Mouse (Mus musculus) small intestine, adult 2 months (tissue): ENCODE results near the gene Aff4. TPM values are rescaled to one million over a fixed set of nuclear protein-coding genes. Genes with fewer than 3 reads are reported as not detected.

Experiments
- H3K27ac ChIP-seq: fragments of 200-500 bp; 2 replicates; pipeline ENCODE4 v1.5.1; 2012; ENCODE audit warnings: low read depth, low read length, control low read depth, inconsistent platforms; ENCODE audit not compliant: insufficient read depth
- H3K27me3 ChIP-seq: fragments of 200-500 bp; 2 replicates; pipeline ENCODE4 v1.6.1; 2012; ENCODE audit warnings: mild to moderate bottlenecking, moderate library complexity, low read length, inconsistent platforms; ENCODE audit not compliant: control insufficient read depth, insufficient read depth
- H3K36me3 ChIP-seq: fragments of 200-500 bp; 2 replicates; pipeline ENCODE4 v1.6.1; 2012; ENCODE audit warnings: mild to moderate bottlenecking, low read length, control low read depth, inconsistent platforms; ENCODE audit not compliant: control insufficient read depth, insufficient read depth
- H3K4me1 ChIP-seq: fragments of 200-500 bp; 2 replicates; pipeline ENCODE4 v1.6.1; 2012; ENCODE audit warnings: low read length, inconsistent platforms, mixed read lengths; ENCODE audit not compliant: control insufficient read depth, insufficient read depth, insufficient read length
- H3K4me3 ChIP-seq: fragments of 200-500 bp; 2 replicates; pipeline ENCODE4 v1.5.1; 2012; ENCODE audit warnings: low read depth, mild to moderate bottlenecking, control low read depth, inconsistent platforms, low read length, moderate library complexity
- CTCF ChIP-seq: fragments of 200-500 bp; IDR thresholded peaks from 2 replicates; pipeline ENCODE4 v1.5.1; 2012; ENCODE audit warnings: low read depth, mild to moderate bottlenecking, control low read depth, inconsistent platforms, low read length, moderate library complexity, mixed read lengths; ENCODE audit not compliant: insufficient replicate concordance, insufficient read length; ENCODE audit errors: extremely low read depth
- POLR2A ChIP-seq: fragments of 200-500 bp; IDR thresholded peaks from 2 replicates; pipeline ENCODE4 v1.6.1; 2012; ENCODE audit warnings: low read depth, mild to moderate bottlenecking, control low read depth, inconsistent platforms, low read length, moderate library complexity
- WGBS: fragments of 180-500 bp; shearing (Covaris S2); methylation state at CpG from one replicate; pipeline ENCODE4 v1.1.7; 2018; 5-methylcytosine and 5-hydroxymethylcytosine counted together
- polyA plus RNA-seq: library from polyadenylated mRNA; depleted of rRNA; stranded (reverse); fragments of >200 nt; gene quantifications from 2 replicates; pipeline ENCODE4 v1.2.3, GENCODE M21; 2012

Gene Aff4
- polyA plus RNA-seq, 1 experiment: 6.6 TPM

GRCm38 (mm10) chr11:53358504-53359155 lies 8.0 kb downstream of the Aff4 start:
- Histone ChIP-seq H3K4me1 (peaks cover 1% of the 10 kb centered on the region; the same call in 1 of the 2 replicates), H3K27ac (no peak overlapping the region), H3K4me3 (no peak overlapping the region), H3K27me3 (no peaks in the 10 kb centered on the region), H3K36me3 (peaks cover 8% of the 10 kb centered on the region; the same call in 1 of the 2 replicates)
- WGBS: 80% methylated on average over 5 of the region's 5 CpGs
- TF ChIP-seq POLR2A (no peak), CTCF (no peak)

DNA sequence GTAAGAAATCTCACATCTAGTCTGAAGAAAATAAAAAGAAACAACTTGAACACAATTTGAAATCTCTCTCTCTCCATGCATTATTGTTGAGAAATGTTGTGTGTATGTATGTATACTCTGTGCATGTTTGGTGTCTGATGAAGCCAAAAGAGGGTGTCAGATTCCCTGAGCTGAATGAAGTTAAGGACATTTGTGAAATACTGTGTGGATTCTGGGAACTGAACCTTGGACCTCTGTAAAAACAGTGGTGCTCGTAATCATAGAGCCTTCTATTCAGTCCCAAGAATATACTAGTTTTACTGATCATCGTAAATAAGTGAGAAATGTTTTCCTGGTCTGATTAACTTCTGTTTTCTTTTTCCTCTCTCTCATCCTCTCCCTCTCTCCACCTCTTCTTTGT lies 16.4 kb downstream of the Aff4 start:
- peaks cover 3% of the 10 kb centered on the region; the same call in 1 of the 2 replicates for H3K4me1 ChIP-seq
- WGBS: 42% methylated on average over 2 of the region's 2 CpGs
- H3K27ac ChIP-seq: no peak overlapping the region

GRCm38 (mm10) chr11:53378918-53379317 lies 28.3 kb downstream of the Aff4 start:
- no peak for TF ChIP-seq POLR2A
- TF ChIP-seq CTCF: no peak
- Histone ChIP-seq H3K4me1 (no peaks in the 10 kb centered on the region), H3K4me3 (no peak overlapping the region), H3K27me3 (no peaks in the 10 kb centered on the region), H3K36me3 (peaks cover 30% of the 10 kb centered on the region), H3K27ac (no peak overlapping the region)
- 68% methylated on average over 1 of the region's 1 CpGs for WGBS

More for the DNA sequence above, 16.4 kb downstream of the Aff4 start:
- TF ChIP-seq CTCF: no peak
- no peak for TF ChIP-seq POLR2A
- peaks cover 15% of the 10 kb centered on the region for H3K36me3 ChIP-seq
- no peaks in the 10 kb centered on the region for H3K27me3 ChIP-seq
- H3K4me3 ChIP-seq: no peak overlapping the region

DNA sequence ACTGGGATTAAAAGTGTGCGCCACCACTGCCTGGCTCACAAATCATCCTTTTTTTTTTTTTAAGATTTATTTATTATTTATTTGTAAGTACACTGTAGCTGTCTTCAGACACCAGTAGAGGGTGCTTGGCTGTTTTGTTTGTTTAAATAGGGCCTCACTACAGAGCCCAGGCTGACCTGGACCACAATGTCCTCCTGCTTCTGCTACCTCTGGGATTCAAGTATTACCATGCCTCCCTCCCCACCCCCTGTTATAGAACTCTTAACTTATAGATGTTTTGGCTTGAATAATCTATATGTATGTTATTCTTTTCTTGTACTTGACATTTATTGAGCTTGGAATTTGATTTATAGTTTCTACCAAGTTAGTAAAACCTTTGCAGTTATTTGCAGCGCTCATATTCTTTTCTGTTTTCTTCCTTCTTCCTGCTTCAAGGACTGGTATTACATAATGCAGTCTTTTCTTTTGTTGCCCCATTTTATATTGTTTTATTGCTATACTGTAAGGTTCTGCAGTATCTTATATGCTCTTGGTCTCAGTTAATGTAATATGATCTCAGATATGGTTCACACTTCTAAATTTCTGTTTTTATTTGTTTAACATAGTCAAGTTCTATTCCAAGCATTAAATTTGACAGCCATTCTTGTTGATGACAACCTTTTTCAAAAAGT lies 33.3 kb downstream of the Aff4 start:
- no peak; the same call in 1 of the 2 replicates for TF ChIP-seq CTCF
- no peak for TF ChIP-seq POLR2A
- H3K36me3 ChIP-seq: peaks cover 18% of the 10 kb centered on the region
- no peaks in the 10 kb centered on the region for H3K27me3 ChIP-seq
- H3K27ac ChIP-seq: no peak overlapping the region
- H3K4me3 ChIP-seq: no peak overlapping the region
- no peaks in the 10 kb centered on the region for H3K4me1 ChIP-seq
- 50% methylated on average over 2 of the region's 2 CpGs for WGBS

DNA sequence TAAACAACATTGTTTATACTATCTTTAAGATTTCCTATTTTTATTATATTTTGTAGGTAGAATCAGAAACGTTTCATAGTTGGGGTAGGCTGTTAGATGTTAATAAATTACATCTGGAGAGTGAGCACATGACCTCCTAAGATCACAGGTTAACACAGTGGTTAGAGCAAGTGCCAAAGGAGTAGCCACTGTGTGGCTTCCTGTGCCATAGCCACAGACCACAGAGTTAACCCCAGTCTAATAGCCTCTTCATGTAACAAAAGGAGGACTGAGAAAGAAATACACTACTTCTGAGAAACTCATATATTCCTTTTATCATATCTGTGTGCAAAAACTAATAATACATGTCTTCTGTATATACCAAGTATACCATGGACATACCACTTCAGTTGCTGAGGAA lies 43.2 kb downstream of the Aff4 start:
- Histone ChIP-seq H3K4me3 (no peak overlapping the region), H3K36me3 (peaks cover 40% of the 10 kb centered on the region), H3K27me3 (no peaks in the 10 kb centered on the region), H3K27ac (no peak overlapping the region), H3K4me1 (no peaks in the 10 kb centered on the region)
- TF ChIP-seq POLR2A (no peak), CTCF (no peak)
- WGBS: 56% methylated on average over 1 of the region's 1 CpGs

DNA sequence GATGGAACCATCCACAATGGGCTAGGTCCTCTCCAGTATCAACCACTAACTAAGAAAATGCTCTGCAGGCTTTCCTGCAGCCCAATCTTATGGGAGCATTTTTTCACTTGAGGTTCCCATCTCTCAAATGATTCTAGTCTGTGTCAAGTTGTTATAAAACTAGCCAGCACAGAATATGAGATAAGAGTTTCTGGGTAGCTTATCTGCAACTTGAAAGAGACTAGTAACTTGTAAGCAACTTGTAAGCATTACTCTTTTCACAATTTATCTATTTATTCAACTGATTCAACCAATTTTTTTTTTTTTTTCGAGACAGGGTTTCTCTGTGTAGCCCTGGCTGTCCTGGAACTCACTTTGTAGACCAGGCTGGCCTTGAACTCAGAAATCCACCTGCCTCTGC lies 53.0 kb downstream of the Aff4 start:
- Histone ChIP-seq H3K4me1 (no peaks in the 10 kb centered on the region), H3K27ac (no peak overlapping the region), H3K4me3 (no peak overlapping the region), H3K36me3 (peaks cover 57% of the 10 kb centered on the region), H3K27me3 (no peaks in the 10 kb centered on the region)
- 64% methylated on average over 1 of the region's 1 CpGs for WGBS
- no peak for TF ChIP-seq POLR2A
- no peak for TF ChIP-seq CTCF

GRCm38 (mm10) chr11:53411738-53412137 lies 61.1 kb downstream of the Aff4 start:
- Histone ChIP-seq H3K27me3 (no peaks in the 10 kb centered on the region), H3K36me3 (peaks cover 69% of the 10 kb centered on the region), H3K4me3 (no peak overlapping the region), H3K27ac (no peak overlapping the region), H3K4me1 (no peaks in the 10 kb centered on the region)
- no peak for TF ChIP-seq POLR2A

DNA sequence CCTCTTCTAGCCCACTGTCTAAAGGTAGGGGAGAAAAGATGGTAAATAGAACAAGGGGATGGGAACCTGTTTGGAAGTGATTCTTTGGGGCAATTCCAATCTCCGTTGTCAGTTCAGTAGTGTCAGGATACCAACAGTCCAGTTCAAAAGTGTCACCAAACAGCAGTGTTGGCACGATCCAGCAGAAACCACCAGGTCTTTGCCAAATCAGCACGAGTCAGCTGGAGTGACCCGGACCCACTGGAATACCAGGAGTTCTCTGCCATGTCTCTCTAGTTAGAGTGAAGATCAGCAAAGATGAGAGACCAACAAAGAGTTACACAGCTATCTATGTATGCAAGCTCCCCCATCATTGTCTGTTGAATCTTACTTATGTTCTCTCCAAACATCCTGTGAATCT lies 63.2 kb downstream of the Aff4 start:
- TF ChIP-seq CTCF: no peak
- TF ChIP-seq POLR2A: no peak
- H3K4me1 ChIP-seq: peaks cover 4% of the 10 kb centered on the region
- no peaks in the 10 kb centered on the region for H3K27me3 ChIP-seq
- no peak overlapping the region for H3K27ac ChIP-seq
- 89% methylated on average over 4 of the region's 4 CpGs for WGBS
- H3K4me3 ChIP-seq: no peak overlapping the region
- peaks cover 60% of the 10 kb centered on the region for H3K36me3 ChIP-seq
